Mouse (Mus musculus) adipocyte (in vitro differentiated cells): ENCODE measurements around the gene Olfr803.

Experiments used
- DNase-seq: peaks from one replicate; pipeline ENCODE4 v3.0.0-alpha.2; 2016; ENCODE audit warnings: low spot score

Gene Olfr803

GRCm38 (mm10) chr10:129694186-129694585 lies at the start of gene Olfr803:
Olfr803 (minus strand) TSS chr10:129694286.
- DNase-seq = no peak

DNA sequence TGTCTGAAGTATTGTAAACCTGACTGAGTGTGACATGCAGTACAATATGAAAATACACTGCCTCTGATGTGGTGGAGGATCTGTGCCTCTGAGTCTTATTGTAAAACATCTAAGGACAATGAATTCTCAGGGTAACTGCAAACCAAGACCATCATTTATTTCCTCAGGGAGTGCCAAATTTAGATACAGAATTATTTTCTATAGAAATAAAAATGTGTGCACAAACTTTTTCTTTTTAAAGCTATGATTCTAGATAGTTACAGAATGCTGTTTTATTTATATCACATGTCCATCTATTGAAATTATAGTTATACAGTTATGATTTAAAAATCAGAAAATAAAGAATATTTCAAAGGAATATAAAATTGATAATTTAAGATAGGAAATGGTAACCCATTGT lies 47.7 kb upstream of the Olfr803 start, which contains the start of gene Olfr806:
Gene Olfr806, minus strand, starts transcription at position 101 of the 400 bp plus-strand sequence.
- no peak for DNase-seq

GRCm38 (mm10) chr10:129729275-129729674 lies 35.2 kb upstream of the Olfr803 start, which contains the start of gene Olfr805:
Olfr805 (minus strand) TSS chr10:129729375.
- DNase-seq = no peak

- no peak for DNase-seq
Measured at GRCm38 (mm10) chr10:129702910-129703309, 8.8 kb upstream of the Olfr803 start, which contains the start of gene Olfr804. Olfr804 (plus strand) TSS chr10:129703210.

DNA sequence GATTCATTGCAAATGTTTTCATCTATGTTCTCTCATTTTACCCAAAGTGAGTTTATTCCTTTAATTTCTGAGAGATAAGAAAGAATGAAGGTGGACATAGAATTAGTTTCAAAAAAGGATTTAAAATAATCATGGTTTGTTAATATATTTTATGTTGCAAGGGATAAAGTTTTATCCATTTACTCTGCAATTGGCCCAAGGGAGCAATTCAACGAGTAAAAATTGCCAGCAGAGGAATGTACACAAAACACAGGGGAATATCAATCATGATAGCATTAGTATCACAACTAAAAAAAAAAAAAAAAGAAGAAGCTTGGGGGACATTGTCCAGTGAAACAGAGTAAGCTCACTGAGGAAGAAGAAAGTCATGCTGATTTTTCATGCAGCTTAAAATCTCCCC lies 6.0 kb downstream of the Olfr803 start, which contains the start of gene Olfr802:
Gene Olfr802, minus strand, starts transcription at position 101 of the 400 bp plus-strand sequence.
- no peak for DNase-seq

DNA sequence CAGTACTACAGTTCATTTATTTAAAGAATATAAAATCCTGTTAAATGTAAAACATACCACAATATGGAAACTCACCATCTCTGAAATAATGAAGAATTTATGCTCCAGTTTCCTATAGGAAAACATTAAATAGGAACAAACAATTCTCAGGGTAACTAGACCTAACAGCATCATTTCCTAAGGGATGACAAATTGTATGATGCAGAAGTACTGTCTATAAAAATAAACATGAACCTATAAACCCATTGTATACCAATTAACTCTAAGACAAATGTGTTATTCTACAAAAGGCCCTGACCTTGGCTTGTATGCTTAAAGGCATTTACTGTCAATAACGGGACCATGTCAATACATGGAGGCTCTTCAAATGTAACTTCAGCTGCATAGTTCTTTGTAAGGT lies 20.3 kb downstream of the Olfr803 start, which contains the start of gene Olfr801:
Gene Olfr801, minus strand, starts transcription at position 101 of the 400 bp plus-strand sequence.
- no peak for DNase-seq

DNA sequence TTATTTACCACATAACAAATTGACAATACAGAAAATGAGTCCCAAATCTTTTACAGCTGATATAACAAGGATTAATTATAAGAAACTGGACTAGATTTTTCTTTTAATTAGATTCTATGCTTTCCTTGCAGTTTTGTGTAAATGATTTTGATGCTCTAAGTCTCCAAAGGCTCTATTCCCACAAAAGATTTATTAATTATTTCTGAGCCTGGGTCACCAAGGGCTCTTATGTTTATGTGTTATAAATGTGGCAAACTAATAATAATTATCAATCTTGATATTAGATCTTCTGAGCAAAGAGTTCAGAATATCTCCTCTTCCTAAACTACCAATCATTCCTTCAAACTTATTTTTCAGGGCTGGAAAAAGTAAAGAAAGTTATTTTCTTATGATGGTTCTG lies 36.7 kb downstream of the Olfr803 start, which contains the start of gene Olfr800:
Gene Olfr800, plus strand, starts transcription at position 301 of the 400 bp plus-strand sequence.
- DNase-seq = no peak

DNA sequence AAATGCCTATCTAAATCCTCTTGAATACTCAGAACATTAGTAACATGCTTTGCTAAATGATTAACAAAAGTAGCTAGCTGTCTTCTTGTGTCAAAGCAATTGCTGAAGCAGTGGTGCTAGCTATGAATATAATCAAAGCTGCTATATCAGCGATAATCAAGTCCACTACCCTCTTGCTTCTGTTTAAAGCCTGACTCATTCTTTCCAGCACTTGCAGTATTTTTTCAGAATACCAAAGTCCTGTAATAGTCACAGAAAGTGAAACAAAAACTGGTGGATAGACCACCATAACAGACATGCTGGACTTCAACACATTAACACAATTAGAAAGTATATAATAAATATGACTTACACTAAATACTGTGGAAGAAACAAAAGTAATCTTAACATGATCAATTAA lies 42.3 kb downstream of the Olfr803 start:
- no peak for DNase-seq
